Mouse (Mus musculus): ENCODE results near the gene Txn1. TPM values are rescaled to one million over a fixed set of nuclear protein-coding genes. Genes with fewer than 3 reads are reported as not detected.

Txn1 gene
- 444 and 474 TPM in 2 replicates for polyA plus RNA-seq (2015; fragmentation: Nextera tagmentation; extraction: Ambion mirVana)

DNA sequence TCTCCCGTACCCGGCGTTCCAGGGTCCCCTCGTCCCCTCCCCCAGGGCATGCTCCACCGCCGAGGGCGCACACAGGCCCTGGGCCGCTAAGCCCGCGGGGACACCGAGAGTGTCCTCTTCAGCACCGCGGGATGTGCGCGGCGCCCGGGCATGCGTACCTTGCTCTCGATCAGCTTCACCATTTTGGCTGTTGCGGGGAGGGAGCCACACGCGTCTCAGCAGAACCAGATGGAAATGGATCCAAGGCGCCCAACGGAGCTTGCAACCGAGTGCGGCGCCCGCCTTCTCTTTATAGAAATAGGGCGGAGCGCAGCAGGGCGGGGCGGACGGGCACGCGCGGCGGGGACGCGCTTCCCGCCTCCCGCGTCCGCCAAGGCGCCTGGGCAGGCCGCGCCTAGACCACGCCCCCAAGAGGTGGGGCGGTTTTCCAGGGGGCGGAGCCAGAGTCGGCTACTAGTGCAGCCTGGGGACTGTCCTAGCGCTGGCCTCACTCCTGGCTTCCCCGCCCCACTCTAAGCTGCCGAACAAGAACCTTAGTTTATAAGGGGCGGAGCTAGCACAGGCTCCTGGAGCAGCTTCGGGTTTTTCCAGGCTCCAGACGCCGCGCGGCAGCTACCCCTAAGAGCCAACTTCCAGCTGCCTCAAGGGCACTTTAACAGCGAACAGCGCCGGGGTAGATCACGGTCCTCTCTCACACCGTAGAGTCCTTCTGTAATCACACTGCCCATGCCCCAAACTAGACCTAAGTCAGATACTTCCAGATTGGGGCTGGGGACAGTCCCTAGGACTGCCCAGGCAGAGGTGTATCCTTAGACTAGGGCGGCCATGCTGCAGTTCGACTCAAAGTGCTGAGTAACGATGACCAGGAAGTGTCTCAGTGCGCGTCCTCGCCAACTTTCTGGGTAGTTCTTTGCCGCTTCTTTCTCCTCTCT, at the start of gene Txn1:
Gene Txn1, minus strand, starts transcription at position 383 of the 932 bp plus-strand sequence.
- peaks cover 6% of the 10 kb centered on the region for H3K36me3 ChIP-seq (ENCODE audit: control insufficient read depth, insufficient read depth, low read length)
- whole genome bisulfite sequencing = under 1% methylated on average over 67 of the region's 71 CpGs
- peaks cover 17% of the 10 kb centered on the region; the same call in 1 of the 2 replicates for H3K4me1 ChIP-seq (replicated peaks; ENCODE audit: control insufficient read depth, insufficient read depth, low read length)

GRCm38 (mm10) chr4:58003501-58003900, 47.3 kb upstream of the Txn1 start:
- no peaks in the 10 kb centered on the region for H3K9me3 ChIP-seq (ENCODE audit: control insufficient read depth, low read length)
- H3K27me3 ChIP-seq (ENCODE audit: control insufficient read depth, insufficient read depth, low read depth, low read length) = no peaks in the 10 kb centered on the region
- no peak for ATAC-seq (ENCODE audit: low read depth)
- H3K4me2 ChIP-seq (ENCODE audit: low read depth, low read length) = no peak overlapping the region
- H3K4me1 ChIP-seq (replicated peaks; ENCODE audit: control insufficient read depth, insufficient read depth, low read length) = no peaks in the 10 kb centered on the region
- 59% methylated on average over 3 of the region's 3 CpGs for WGBS
- no peak overlapping the region for H3K27ac ChIP-seq (ENCODE audit: low read length)
- no peaks in the 10 kb centered on the region for H3K36me3 ChIP-seq (ENCODE audit: control insufficient read depth, insufficient read depth, low read length)
- no peak overlapping the region for H3K4me3 ChIP-seq (ENCODE audit: low read length)
- H3K9ac ChIP-seq (ENCODE audit: low read length) = no peak overlapping the region

More for the DNA sequence above, at the start of gene Txn1:
- peak within 1 kb of the TSS; percentile 91 for H3K9ac ChIP-seq (ENCODE audit: low read length)
- H3K27me3 ChIP-seq (ENCODE audit: control insufficient read depth, insufficient read depth, low read depth, low read length) = no peaks in the 10 kb centered on the region
- H3K4me2 ChIP-seq (ENCODE audit: low read depth, low read length) = peak within 1 kb of the TSS; percentile 85
- H3K9me3 ChIP-seq (ENCODE audit: control insufficient read depth, low read length) = peaks cover under 1% of the 10 kb centered on the region; the same call in 1 of the 2 replicates
- peak within 1 kb of the TSS; percentile 98 for H3K27ac ChIP-seq (ENCODE audit: low read length)
- peak within 1 kb of the TSS; percentile 83 for H3K4me3 ChIP-seq (ENCODE audit: low read length)
- peak; percentile 98 for ATAC-seq (ENCODE audit: low read depth)

- H3K4me3 ChIP-seq (ENCODE audit: low read length) = no peak overlapping the region
- no peak overlapping the region for H3K9ac ChIP-seq (ENCODE audit: low read length)
- no peak overlapping the region for H3K27ac ChIP-seq (ENCODE audit: low read length)
- no peak for ATAC-seq (ENCODE audit: low read depth)
- WGBS = 69% methylated on average over 1 of the region's 1 CpGs
- H3K9me3 ChIP-seq (ENCODE audit: control insufficient read depth, low read length) = no peaks in the 10 kb centered on the region
- H3K27me3 ChIP-seq (ENCODE audit: control insufficient read depth, insufficient read depth, low read depth, low read length) = no peaks in the 10 kb centered on the region
- no peaks in the 10 kb centered on the region for H3K36me3 ChIP-seq (ENCODE audit: control insufficient read depth, insufficient read depth, low read length)
- no peaks in the 10 kb centered on the region for H3K4me1 ChIP-seq (replicated peaks; ENCODE audit: control insufficient read depth, insufficient read depth, low read length)
- no peak overlapping the region for H3K4me2 ChIP-seq (ENCODE audit: low read depth, low read length)
Measured at GRCm38 (mm10) chr4:57991425-57991824, 35.2 kb upstream of the Txn1 start.

DNA sequence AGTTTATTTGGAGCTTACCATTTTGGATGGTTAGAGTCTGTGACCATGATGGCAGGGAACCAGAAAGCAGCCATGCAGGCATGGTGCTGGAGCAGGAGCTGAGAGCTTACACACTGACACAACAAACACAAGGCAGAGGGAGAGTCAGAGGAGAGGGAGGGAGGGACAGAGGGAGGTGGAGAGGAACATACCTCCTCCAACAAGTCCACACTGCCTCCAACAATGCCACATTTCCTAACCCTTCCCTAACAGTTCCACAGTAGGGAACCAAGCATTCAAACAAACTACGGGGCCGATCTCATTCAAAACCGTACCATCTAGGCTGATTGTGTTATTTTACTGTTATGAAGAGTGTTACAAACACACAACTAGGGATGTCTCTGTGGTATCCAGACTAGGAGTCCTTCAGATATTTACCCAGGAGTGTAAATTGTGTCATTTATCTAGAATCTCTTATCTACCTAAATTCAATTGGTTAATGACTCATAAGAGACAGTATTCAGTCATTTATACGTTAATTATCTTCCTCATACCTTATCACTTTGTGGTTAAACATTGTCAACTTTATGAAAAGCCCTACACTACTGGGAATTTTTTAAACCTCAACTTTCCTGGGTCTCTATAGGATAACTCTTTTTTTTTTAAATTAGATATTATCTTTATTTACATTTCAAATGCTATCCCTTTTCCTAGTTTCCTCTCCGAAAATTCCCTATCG, 18.3 kb upstream of the Txn1 start:
- ATAC-seq (ENCODE audit: low read depth) = no peak
- no peak overlapping the region for H3K4me2 ChIP-seq (ENCODE audit: low read depth, low read length)
- no peaks in the 10 kb centered on the region for H3K4me1 ChIP-seq (replicated peaks; ENCODE audit: control insufficient read depth, insufficient read depth, low read length)
- 80% methylated on average over 6 of the region's 6 CpGs for WGBS
- H3K9me3 ChIP-seq (ENCODE audit: control insufficient read depth, low read length) = no peaks in the 10 kb centered on the region
- no peak overlapping the region for H3K4me3 ChIP-seq (ENCODE audit: low read length)
- H3K9ac ChIP-seq (ENCODE audit: low read length) = no peak overlapping the region
- H3K36me3 ChIP-seq (ENCODE audit: control insufficient read depth, insufficient read depth, low read length) = no peaks in the 10 kb centered on the region
- H3K27me3 ChIP-seq (ENCODE audit: control insufficient read depth, insufficient read depth, low read depth, low read length) = no peaks in the 10 kb centered on the region
- no peak overlapping the region for H3K27ac ChIP-seq (ENCODE audit: low read length)

- Histone ChIP-seq H3K36me3 (ENCODE audit: control insufficient read depth, insufficient read depth, low read length) (no peaks in the 10 kb centered on the region), H3K4me2 (ENCODE audit: low read depth, low read length) (no peak overlapping the region), H3K9me3 (ENCODE audit: control insufficient read depth, low read length) (no peaks in the 10 kb centered on the region), H3K27ac (ENCODE audit: low read length) (no peak overlapping the region), H3K4me1 (replicated peaks; ENCODE audit: control insufficient read depth, insufficient read depth, low read length) (no peaks in the 10 kb centered on the region), H3K27me3 (ENCODE audit: control insufficient read depth, insufficient read depth, low read depth, low read length) (no peaks in the 10 kb centered on the region), H3K4me3 (ENCODE audit: low read length) (no peak overlapping the region), H3K9ac (ENCODE audit: low read length) (no peak overlapping the region)
- no peak for ATAC-seq (ENCODE audit: low read depth)
- WGBS = 80% methylated on average over 6 of the region's 6 CpGs
Measured at GRCm38 (mm10) chr4:57973592-57974268, 17.5 kb upstream of the Txn1 start.

DNA sequence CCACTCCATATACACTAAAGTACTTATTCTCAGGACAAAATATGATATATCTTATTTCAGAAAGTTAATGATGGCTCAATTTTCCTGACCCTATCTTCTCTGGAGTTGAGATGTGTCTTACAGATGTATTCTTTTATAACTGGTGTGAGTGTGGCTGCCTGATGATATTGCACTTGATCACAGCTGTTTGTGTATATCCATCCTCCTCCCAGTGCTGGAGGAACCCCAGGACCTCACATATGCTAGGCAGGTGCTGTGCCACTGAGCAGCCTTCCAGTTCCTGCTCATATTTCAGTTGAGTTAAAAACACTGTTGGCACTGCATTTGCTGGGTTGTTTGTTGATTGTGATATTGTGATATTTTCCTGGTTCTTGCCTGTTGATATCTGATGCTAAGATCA, 14.1 kb upstream of the Txn1 start:
- no peaks in the 10 kb centered on the region for H3K36me3 ChIP-seq (ENCODE audit: control insufficient read depth, insufficient read depth, low read length)
- H3K4me1 ChIP-seq (replicated peaks; ENCODE audit: control insufficient read depth, insufficient read depth, low read length) = peaks cover 3% of the 10 kb centered on the region; the same call in 1 of the 2 replicates
- no peak for ATAC-seq (ENCODE audit: low read depth)
- H3K4me3 ChIP-seq (ENCODE audit: low read length) = no peak overlapping the region
- H3K9ac ChIP-seq (ENCODE audit: low read length) = no peak overlapping the region
- no peaks in the 10 kb centered on the region for H3K9me3 ChIP-seq (ENCODE audit: control insufficient read depth, low read length)
- no peak overlapping the region for H3K4me2 ChIP-seq (ENCODE audit: low read depth, low read length)
- H3K27me3 ChIP-seq (ENCODE audit: control insufficient read depth, insufficient read depth, low read depth, low read length) = no peaks in the 10 kb centered on the region
- H3K27ac ChIP-seq (ENCODE audit: low read length) = no peak overlapping the region

DNA sequence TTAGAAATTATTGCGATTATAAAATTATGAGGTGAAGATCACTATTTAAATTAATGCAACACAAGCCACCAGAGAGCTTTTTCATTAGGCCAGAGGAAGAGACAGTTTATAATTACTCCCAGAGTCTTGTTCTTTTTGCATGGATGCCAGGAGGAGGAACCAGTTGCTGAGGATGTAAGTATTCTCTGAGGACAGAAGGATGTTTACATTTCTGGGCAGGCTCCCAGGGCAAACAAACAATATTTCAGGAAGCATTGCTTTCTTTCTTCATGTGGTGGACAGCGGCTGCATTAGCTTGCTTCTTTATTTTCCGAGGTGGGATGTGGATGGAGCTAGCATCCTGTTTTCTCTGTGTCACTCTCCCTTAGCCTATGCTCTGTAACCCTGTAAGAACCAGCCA, 11.0 kb upstream of the Txn1 start:
- Histone ChIP-seq H3K4me1 (replicated peaks; ENCODE audit: control insufficient read depth, insufficient read depth, low read length) (peaks cover 3% of the 10 kb centered on the region; the same call in 1 of the 2 replicates), H3K4me3 (ENCODE audit: low read length) (no peak overlapping the region), H3K4me2 (ENCODE audit: low read depth, low read length) (no peak overlapping the region), H3K36me3 (ENCODE audit: control insufficient read depth, insufficient read depth, low read length) (no peaks in the 10 kb centered on the region), H3K27me3 (ENCODE audit: control insufficient read depth, insufficient read depth, low read depth, low read length) (no peaks in the 10 kb centered on the region), H3K9me3 (ENCODE audit: control insufficient read depth, low read length) (no peaks in the 10 kb centered on the region), H3K9ac (ENCODE audit: low read length) (no peak overlapping the region), H3K27ac (ENCODE audit: low read length) (peak overlapping the region; percentile 71)
- peak; percentile 61 for ATAC-seq (ENCODE audit: low read depth)
- 30% methylated on average over 3 of the region's 3 CpGs for WGBS

- peaks cover 3% of the 10 kb centered on the region; the same call in 1 of the 2 replicates for H3K4me1 ChIP-seq (replicated peaks; ENCODE audit: control insufficient read depth, insufficient read depth, low read length)
- no peak overlapping the region for H3K4me2 ChIP-seq (ENCODE audit: low read depth, low read length)
- no peaks in the 10 kb centered on the region for H3K27me3 ChIP-seq (ENCODE audit: control insufficient read depth, insufficient read depth, low read depth, low read length)
- H3K9me3 ChIP-seq (ENCODE audit: control insufficient read depth, low read length) = no peaks in the 10 kb centered on the region
- no peak for ATAC-seq (ENCODE audit: low read depth)
- 91% methylated on average over 4 of the region's 4 CpGs for WGBS
- H3K36me3 ChIP-seq (ENCODE audit: control insufficient read depth, insufficient read depth, low read length) = no peaks in the 10 kb centered on the region
- H3K27ac ChIP-seq (ENCODE audit: low read length) = no peak overlapping the region
- H3K4me3 ChIP-seq (ENCODE audit: low read length) = no peak overlapping the region
- no peak overlapping the region for H3K9ac ChIP-seq (ENCODE audit: low read length)
Measured at GRCm38 (mm10) chr4:57965516-57965915, 9.3 kb upstream of the Txn1 start.

DNA sequence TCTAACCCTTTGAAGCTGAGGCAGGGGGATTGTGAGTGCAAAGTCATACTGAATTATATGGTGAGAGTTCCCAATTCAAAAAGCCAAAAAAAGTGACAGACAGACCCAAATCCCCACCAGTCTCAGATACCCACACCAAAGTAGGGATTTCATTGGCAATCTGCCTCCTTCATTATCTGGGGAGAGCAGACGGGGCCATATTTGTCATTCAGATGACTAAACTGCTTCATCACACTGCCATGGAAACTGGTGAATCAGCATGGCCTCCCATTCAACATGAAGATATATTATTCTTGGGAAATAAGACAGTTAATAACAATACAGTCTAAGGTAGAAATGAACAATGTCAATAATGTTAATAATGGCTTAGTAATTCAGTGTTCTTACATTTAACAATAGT, 7.9 kb upstream of the Txn1 start:
- Histone ChIP-seq H3K9ac (ENCODE audit: low read length) (no peak overlapping the region), H3K4me3 (ENCODE audit: low read length) (no peak overlapping the region), H3K27me3 (ENCODE audit: control insufficient read depth, insufficient read depth, low read depth, low read length) (no peaks in the 10 kb centered on the region), H3K27ac (ENCODE audit: low read length) (no peak overlapping the region), H3K36me3 (ENCODE audit: control insufficient read depth, insufficient read depth, low read length) (no peaks in the 10 kb centered on the region), H3K4me2 (ENCODE audit: low read depth, low read length) (no peak overlapping the region), H3K4me1 (replicated peaks; ENCODE audit: control insufficient read depth, insufficient read depth, low read length) (peaks cover 3% of the 10 kb centered on the region; the same call in 1 of the 2 replicates), H3K9me3 (ENCODE audit: control insufficient read depth, low read length) (no peaks in the 10 kb centered on the region)
- no peak for ATAC-seq (ENCODE audit: low read depth)
- WGBS = 31% methylated on average over 1 of the region's 1 CpGs
